Comparison of ENCODE assay signal across 9 mouse cellular contexts in genomic region chr13:113321972-113322371, GRCm38 (mm10). TPM values are rescaled to one million over a fixed set of nuclear protein-coding genes. Genes with fewer than 3 reads are reported as not detected.
DNase-seq lines count a peak whose midpoint lies in the region; ATAC-seq and TF ChIP-seq lines count a peak whose summit lies in the region.
"Had no signal": no experiment of that assay in that cellular context is flagged by ENCODE, and none has a peak within 500 bp of the region (broad histone marks: within the 10 kb centered on the region; RNA-seq: fewer than 3 reads in every experiment).

No protein-coding gene starts in this region.

- H3K36me3 ChIP-seq in liver, embryonic 11.5 days (ENCODE audit: control insufficient read depth, insufficient read depth, low read length) = no peaks in the 10 kb centered on the region
- H3K36me3 ChIP-seq in hindbrain, postnatal 0 days (ENCODE audit: insufficient read depth, low read length) = no peaks in the 10 kb centered on the region

- no peaks in the 10 kb centered on the region for H3K27me3 ChIP-seq in liver, embryonic 11.5 days (replicated peaks; ENCODE audit: control insufficient read depth, insufficient read depth, low read length)
- H3K27me3 ChIP-seq in hindbrain, postnatal 0 days (ENCODE audit: insufficient read depth, low read length) = no peaks in the 10 kb centered on the region
- H3K27me3 ChIP-seq: embryonic facial prominence, embryonic 12.5 days had no signal

- no peak overlapping the region for H3K27ac ChIP-seq in liver, embryonic 11.5 days (ENCODE audit: low read depth, low read length)
- no peak overlapping the region for H3K27ac ChIP-seq in hindbrain, postnatal 0 days
- H3K27ac ChIP-seq: embryonic facial prominence, embryonic 12.5 days had no signal

- intact Hi-C loops in left cerebral cortex, postnatal 36 days (cut with DNase I) = loop anchor here (1.0 kb wide), 1 partner anchor 296 kb away; the partner anchor contains the start of gene Snx18

- ATAC-seq in liver, embryonic 11.5 days (replicated peaks; ENCODE audit: low FRiP score) = no peak; the same call in 1 of the 2 replicates
- ATAC-seq in hindbrain, postnatal 0 days = peak; percentile 51; the same call in 1 of the 2 replicates

- WGBS in liver, embryonic 11.5 days = 16% methylated on average over 6 of the region's 6 CpGs
- 10% methylated on average over 6 of the region's 6 CpGs for WGBS in hindbrain, postnatal 0 days

- no peak overlapping the region for H3K9ac ChIP-seq in liver, embryonic 11.5 days (ENCODE audit: low read depth, low read length)
- H3K9ac ChIP-seq in hindbrain, postnatal 0 days (replicated peaks; ENCODE audit: low read length) = no peak overlapping the region
- H3K9ac ChIP-seq: embryonic facial prominence, embryonic 12.5 days had no signal

- no peak overlapping the region for H3K4me2 ChIP-seq in liver, embryonic 11.5 days
- no peak overlapping the region for H3K4me2 ChIP-seq in hindbrain, postnatal 0 days (ENCODE audit: low read depth, low read length)
- H3K4me2 ChIP-seq: embryonic facial prominence, embryonic 12.5 days had no signal

- TF ChIP-seq CTCF in hindbrain, postnatal 0 days (IDR thresholded peaks at IDR 0.05; ENCODE audit: low read depth) = peak; percentile 83

- no peaks in the 10 kb centered on the region for H3K9me3 ChIP-seq in liver, embryonic 11.5 days (ENCODE audit: control insufficient read depth, low read length)
- H3K9me3 ChIP-seq in hindbrain, postnatal 0 days (ENCODE audit: low read length) = no peaks in the 10 kb centered on the region
- H3K9me3 ChIP-seq: embryonic facial prominence, embryonic 12.5 days had no signal

- no peaks in the 10 kb centered on the region for H3K4me1 ChIP-seq in liver, embryonic 11.5 days (replicated peaks; ENCODE audit: control insufficient read depth, insufficient read depth, low read length)
- H3K4me1 ChIP-seq in hindbrain, postnatal 0 days (ENCODE audit: insufficient read depth, low read length) = no peaks in the 10 kb centered on the region
- H3K4me1 ChIP-seq: embryonic facial prominence, embryonic 12.5 days had no signal

- H3K4me3 ChIP-seq in liver, embryonic 11.5 days (ENCODE audit: low read depth, low read length) = no peak overlapping the region
- H3K4me3 ChIP-seq in hindbrain, postnatal 0 days (ENCODE audit: low read length) = no peak overlapping the region
- H3K4me3 ChIP-seq: embryonic facial prominence, embryonic 12.5 days had no signal

- DNase-seq in liver = peak; percentile 28
- no peak for DNase-seq in liver, embryonic 11.5 days (ENCODE audit: low spot score)
- peak; percentile 24 for DNase-seq in T-cell, adult 2 months (ENCODE audit: low spot score)
- DNase-seq in embryo, embryonic 11.5 days (ENCODE audit: low read depth, low spot score) = peak; percentile 71
- DNase-seq in hindbrain, postnatal 0 days (ENCODE audit: low spot score) = peak; percentile 85
- peak; percentile 19 to 27 for DNase-seq in left cerebral cortex, postnatal 36 days (ENCODE audit: low spot score in 2 of 2)
- DNase-seq in retina, adult 2 months (ENCODE audit: low read depth, low spot score) = peak; percentile 4
- DNase-seq in spleen, postnatal 14 days (ENCODE audit: low spot score in 2 of 2) = no peak

RNA-seq across cellular contexts. Expression of gene BC067074, which starts 29.0 kb away (rescaled TPM):
- 1.0 and 1.2 TPM in 2 replicates for polyA plus RNA-seq in liver, embryonic 11.5 days (2014; fragmentation: Nextera tagmentation; extraction: Ambion mirVana)
- total RNA-seq in hindbrain, postnatal 0 days (2014; rRNA removed) = 2.3 and 3.0 TPM in 2 replicates
- 1.1 TPM in 2 replicates for polyA plus RNA-seq in hindbrain, postnatal 0 days (2015; fragmentation: Nextera tagmentation; extraction: Ambion mirVana)
- total RNA-seq in left cerebral cortex, postnatal 36 days (2021) = 1 to 10 TPM in 1 of 2 experiments, under 1 TPM in 1; 0.88 to 1.1 TPM

Comparison
In these comparisons a context has a peak if more than half of its experiments do, and no peak if none do; other contexts are left out.
1. DNase-seq: peak in liver (single experiment), T-cell, adult 2 months (single experiment), embryo, embryonic 11.5 days (single experiment), hindbrain, postnatal 0 days (single experiment), left cerebral cortex, postnatal 36 days (2 of 2) and retina, adult 2 months (single experiment); none in liver, embryonic 11.5 days (single experiment) and spleen, postnatal 14 days (0 of 2).